Mouse (Mus musculus) heart, adult 2 months (tissue): ENCODE data around the gene 1700018G05Rik.

ENCODE experiments used
- CTCF ChIP-seq: fragments of 200-600 bp; IDR thresholded peaks from 2 replicates; pipeline ENCODE4 v1.8.1; 2022; ENCODE audit warnings: antibody characterized with exemption, mild to moderate bottlenecking, moderate library complexity
- POLR2A ChIP-seq: fragments of 200-500 bp; IDR thresholded peaks from 2 replicates; pipeline ENCODE4 v1.6.1; 2011; ENCODE audit warnings: mild to moderate bottlenecking, low read depth, low read length, control low read depth; ENCODE audit not compliant: insufficient read depth

- TF ChIP-seq POLR2A (no peak), CTCF (peak; percentile 58)
Observed at GRCm38 (mm10) chrX:102958917-102959316, 30.7 kb downstream of the 1700018G05Rik start.
